Mouse (Mus musculus) kidney, postnatal 0 days (tissue): ENCODE results near the gene Zfhx3. TPM values are rescaled to one million over a fixed set of nuclear protein-coding genes. Genes with fewer than 3 reads are reported as not detected.

Experiments
- ATAC-seq: fragments of 200-750 bp; cut with Nextera tagmentation; replicated peaks from 2 replicates; pipeline ENCODE4 v1.8.0; 2017; ENCODE audit warnings: low read depth, moderate number of reproducible peaks, moderate TSS enrichment, moderate library complexity; ENCODE audit not compliant: low FRiP score
- DNase-seq: peaks from one replicate; pipeline ENCODE4 v3.0.0-alpha.2; 2016; ENCODE audit warnings: low spot score
- H3K27ac ChIP-seq: fragments of 300-500 bp; sonication (generic); 2 replicates; pipeline ENCODE4 v1.5.1; 2014; ENCODE audit warnings: mild to moderate bottlenecking
- H3K27me3 ChIP-seq: fragments of 300-500 bp; sonication (generic); 2 replicates; pipeline ENCODE4 v1.6.1; 2014; ENCODE audit warnings: low read length, mixed read lengths; ENCODE audit not compliant: insufficient read depth
- H3K36me3 ChIP-seq: fragments of 300-500 bp; sonication (generic); 2 replicates; pipeline ENCODE4 v1.6.1; 2014; ENCODE audit warnings: low read length, mixed read lengths; ENCODE audit not compliant: insufficient read depth
- H3K4me1 ChIP-seq: fragments of 300-500 bp; sonication (generic); replicated peaks from 2 replicates; pipeline ENCODE4 v1.6.1; 2014; ENCODE audit warnings: antibody characterized with exemption, low read length, mixed read lengths; ENCODE audit not compliant: insufficient read depth
- H3K4me2 ChIP-seq: fragments of 300-500 bp; sonication (generic); 2 replicates; pipeline ENCODE4 v1.6.1; 2014; ENCODE audit warnings: mild to moderate bottlenecking, low read length, moderate library complexity, mixed read lengths
- H3K4me3 ChIP-seq: fragments of 300-500 bp; sonication (generic); replicated peaks from 2 replicates; pipeline ENCODE4 v1.5.1; 2014; ENCODE audit warnings: low read depth, low read length
- H3K9ac ChIP-seq: fragments of 300-500 bp; sonication (generic); 2 replicates; pipeline ENCODE4 v1.6.1; 2014; ENCODE audit warnings: low read depth, low read length
- H3K9me3 ChIP-seq: fragments of 300-500 bp; sonication (generic); replicated peaks from 2 replicates; pipeline ENCODE4 v1.6.1; 2016; ENCODE audit warnings: low read length, inconsistent platforms, mixed read lengths
- CTCF ChIP-seq: IDR thresholded peaks from 2 replicates; pipeline ENCODE4 v1.5.1; 2016; ENCODE audit warnings: antibody characterized with exemption, low read depth, mild to moderate bottlenecking, moderate library complexity
- WGBS: fragments of 180-500 bp; shearing (Covaris S2); extraction: QIAGEN DNeasy Blood & Tissue Kit; methylation state at CpG from one replicate; pipeline ENCODE4 v1.1.7; 2014; 5-methylcytosine and 5-hydroxymethylcytosine counted together
- polyA plus RNA-seq: library from polyadenylated mRNA; unstranded; fragments of >200 nt; fragmentation: Nextera tagmentation; extraction: Ambion mirVana; gene quantifications from 2 replicates; pipeline ENCODE4 v1.2.1, GENCODE M21; 2015

Gene Zfhx3
- polyA plus RNA-seq, 1 experiment from 2014 or later, result 5.0 TPM

DNA sequence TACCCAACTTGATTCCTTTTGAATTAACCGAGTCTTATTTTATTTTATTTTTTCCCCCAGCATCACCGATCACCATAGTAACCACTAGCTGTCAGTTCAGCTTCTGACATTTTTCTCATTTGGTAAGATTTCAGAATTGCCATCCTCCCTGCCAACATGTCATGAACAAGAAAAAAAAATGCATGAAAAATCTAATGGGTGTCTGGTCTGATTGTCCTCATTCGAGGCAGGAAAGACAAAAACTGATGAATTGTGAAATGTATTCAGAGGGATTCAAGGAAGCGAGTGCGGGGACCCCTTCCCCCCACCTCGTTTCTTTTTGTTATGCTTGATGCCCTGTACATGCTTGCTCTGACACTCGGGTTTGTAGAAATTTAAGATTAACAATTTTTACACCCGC is 15.1 kb downstream of the Zfhx3 start:
- no peak for ATAC-seq
- Histone ChIP-seq H3K9me3 (no peaks in the 10 kb centered on the region), H3K4me2 (no peak overlapping the region), H3K4me1 (no peaks in the 10 kb centered on the region), H3K4me3 (no peak overlapping the region), H3K27ac (no peak overlapping the region), H3K36me3 (no peaks in the 10 kb centered on the region), H3K9ac (no peak overlapping the region), H3K27me3 (no peaks in the 10 kb centered on the region)
- TF ChIP-seq CTCF, result no peak
- DNase-seq, result no peak
- WGBS, result 76% methylated on average over 8 of the region's 8 CpGs

DNA sequence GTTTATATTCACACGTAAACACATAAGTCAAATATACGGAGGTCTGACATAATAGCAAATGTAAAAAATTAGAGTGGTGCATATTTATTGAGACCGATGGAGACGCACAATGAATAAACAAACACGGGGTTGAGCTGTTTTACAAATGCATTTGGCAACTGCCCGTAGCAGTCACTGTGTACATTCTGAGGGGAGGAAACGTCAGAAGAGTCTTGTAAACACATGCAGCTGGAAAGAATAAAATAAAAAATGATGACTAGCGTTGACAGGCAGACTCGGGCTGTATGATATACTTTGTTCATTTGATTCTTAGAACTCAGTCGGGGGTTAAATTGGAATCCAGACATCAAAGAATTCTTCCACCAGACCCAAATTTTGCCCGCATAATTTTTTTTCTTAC is 18.0 kb downstream of the Zfhx3 start:
- TF ChIP-seq CTCF, result no peak
- DNase-seq (peak; percentile 59), ATAC-seq (no peak)
- no peaks in the 10 kb centered on the region for H3K4me1 ChIP-seq
- H3K36me3 ChIP-seq, result no peaks in the 10 kb centered on the region
- WGBS, result 49% methylated on average over 11 of the region's 11 CpGs
- H3K4me2 ChIP-seq, result peak overlapping the region; percentile 9; the same call in 1 of the 2 replicates
- no peak overlapping the region for H3K9ac ChIP-seq
- no peak overlapping the region for H3K4me3 ChIP-seq
- no peaks in the 10 kb centered on the region for H3K27me3 ChIP-seq
- H3K27ac ChIP-seq, result no peak overlapping the region
- H3K9me3 ChIP-seq, result no peaks in the 10 kb centered on the region

DNA sequence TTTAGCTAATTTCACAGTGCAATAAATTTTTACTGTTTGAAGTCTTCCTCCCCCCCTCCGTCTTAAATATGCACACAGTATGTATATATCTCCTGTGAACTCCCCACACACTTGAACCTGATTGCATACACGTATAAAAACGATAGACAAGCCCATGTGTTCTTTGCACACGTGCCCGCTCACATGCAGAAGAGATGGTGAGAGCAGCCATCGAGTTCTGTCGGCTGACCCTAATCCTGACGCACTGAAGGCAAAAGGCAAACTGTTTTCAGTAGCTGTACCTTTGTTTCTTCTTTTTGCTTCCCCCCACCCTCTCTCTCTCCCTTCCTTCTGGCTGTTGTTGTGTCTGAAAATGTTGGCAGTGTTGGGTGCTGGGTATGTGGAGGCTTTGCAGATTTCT is 18.4 kb downstream of the Zfhx3 start:
- Histone ChIP-seq H3K4me3 (no peak overlapping the region), H3K27ac (no peak overlapping the region), H3K9me3 (no peaks in the 10 kb centered on the region), H3K4me2 (no peak overlapping the region), H3K27me3 (no peaks in the 10 kb centered on the region), H3K4me1 (no peaks in the 10 kb centered on the region), H3K36me3 (no peaks in the 10 kb centered on the region), H3K9ac (no peak overlapping the region)
- no peak for ATAC-seq
- WGBS, result 60% methylated on average over 8 of the region's 8 CpGs
- DNase-seq, result no peak
- no peak for TF ChIP-seq CTCF

DNA sequence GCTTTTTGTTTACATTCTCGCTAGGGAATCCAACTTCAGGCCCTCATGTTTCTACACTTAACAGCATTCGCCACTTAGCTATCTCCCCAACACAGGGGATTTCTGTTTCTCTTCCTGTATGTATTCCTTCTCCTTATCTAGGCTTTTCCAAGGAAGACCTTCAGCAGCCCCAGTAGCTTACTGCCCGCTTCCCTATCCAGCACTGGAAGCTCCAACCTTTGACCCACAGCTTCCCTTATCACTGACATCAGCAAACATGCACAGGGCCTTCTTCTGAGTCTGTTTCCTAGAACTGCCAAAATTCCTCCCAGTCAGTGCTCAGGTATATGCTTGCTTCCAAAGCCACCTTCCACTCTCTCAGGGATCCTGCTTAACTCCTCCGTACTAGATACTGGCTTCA is 29.8 kb downstream of the Zfhx3 start:
- WGBS, result 75% methylated on average over 4 of the region's 4 CpGs
- no peak overlapping the region for H3K4me2 ChIP-seq
- no peaks in the 10 kb centered on the region for H3K4me1 ChIP-seq
- H3K27me3 ChIP-seq, result no peaks in the 10 kb centered on the region
- H3K27ac ChIP-seq, result no peak overlapping the region
- no peaks in the 10 kb centered on the region for H3K36me3 ChIP-seq
- H3K4me3 ChIP-seq, result no peak overlapping the region
- no peak for TF ChIP-seq CTCF
- no peak for DNase-seq
- no peak overlapping the region for H3K9ac ChIP-seq
- no peaks in the 10 kb centered on the region for H3K9me3 ChIP-seq
- ATAC-seq, result no peak

DNA sequence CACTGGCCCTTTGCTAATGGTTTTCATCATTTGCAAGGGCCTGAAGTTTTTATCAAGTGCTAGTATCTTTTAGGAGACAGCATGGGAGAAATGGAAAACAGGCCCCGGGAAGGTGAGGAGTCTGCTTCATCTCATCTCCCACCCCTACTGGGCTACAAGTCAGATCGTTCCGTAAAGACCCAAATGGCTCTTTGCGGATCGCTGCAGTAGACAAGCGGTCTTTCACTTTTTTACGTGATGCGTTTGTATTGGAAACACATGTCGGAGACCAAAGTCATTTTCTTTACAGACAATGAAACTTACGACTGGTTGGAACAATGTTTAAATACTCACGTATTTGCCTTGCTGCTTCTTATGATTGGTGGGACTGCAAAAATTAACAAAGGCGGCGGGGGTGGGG is 32.0 kb downstream of the Zfhx3 start:
- no peak overlapping the region for H3K4me3 ChIP-seq
- no peaks in the 10 kb centered on the region for H3K27me3 ChIP-seq
- H3K4me1 ChIP-seq, result no peaks in the 10 kb centered on the region
- no peaks in the 10 kb centered on the region for H3K36me3 ChIP-seq
- no peak for DNase-seq
- H3K4me2 ChIP-seq, result no peak overlapping the region
- TF ChIP-seq CTCF, result no peak
- WGBS, result 80% methylated on average over 13 of the region's 13 CpGs
- H3K27ac ChIP-seq, result no peak overlapping the region
- ATAC-seq, result no peak
- no peaks in the 10 kb centered on the region for H3K9me3 ChIP-seq
- no peak overlapping the region for H3K9ac ChIP-seq

DNA sequence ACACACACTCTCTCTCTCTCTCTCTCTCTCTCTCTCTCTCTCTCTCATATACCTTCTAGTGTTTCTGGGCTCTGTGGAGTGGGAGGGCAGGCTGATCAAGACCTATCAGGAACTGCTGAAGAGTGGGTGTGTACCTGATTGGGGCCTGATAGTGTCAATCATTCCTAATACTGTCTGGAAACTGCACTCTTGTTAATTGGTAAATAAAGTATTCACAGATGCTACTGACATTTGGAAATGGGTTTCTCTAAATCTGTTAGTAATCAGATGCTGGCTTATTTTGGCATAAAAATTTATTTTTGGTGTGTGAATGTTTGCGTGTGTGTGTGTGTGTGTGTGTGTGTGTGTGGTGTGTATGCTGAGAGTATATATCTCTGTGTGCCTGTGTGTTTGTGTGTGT is 35.8 kb downstream of the Zfhx3 start:
- H3K4me2 ChIP-seq, result no peak overlapping the region
- 89% methylated on average over 1 of the region's 1 CpGs for whole genome bisulfite sequencing
- no peaks in the 10 kb centered on the region for H3K36me3 ChIP-seq
- no peaks in the 10 kb centered on the region for H3K4me1 ChIP-seq
- ATAC-seq (no peak), DNase-seq (no peak)
- no peaks in the 10 kb centered on the region for H3K27me3 ChIP-seq
- no peak overlapping the region for H3K9ac ChIP-seq
- no peak for TF ChIP-seq CTCF
- no peak overlapping the region for H3K4me3 ChIP-seq
- H3K27ac ChIP-seq, result no peak overlapping the region
- no peaks in the 10 kb centered on the region for H3K9me3 ChIP-seq

DNA sequence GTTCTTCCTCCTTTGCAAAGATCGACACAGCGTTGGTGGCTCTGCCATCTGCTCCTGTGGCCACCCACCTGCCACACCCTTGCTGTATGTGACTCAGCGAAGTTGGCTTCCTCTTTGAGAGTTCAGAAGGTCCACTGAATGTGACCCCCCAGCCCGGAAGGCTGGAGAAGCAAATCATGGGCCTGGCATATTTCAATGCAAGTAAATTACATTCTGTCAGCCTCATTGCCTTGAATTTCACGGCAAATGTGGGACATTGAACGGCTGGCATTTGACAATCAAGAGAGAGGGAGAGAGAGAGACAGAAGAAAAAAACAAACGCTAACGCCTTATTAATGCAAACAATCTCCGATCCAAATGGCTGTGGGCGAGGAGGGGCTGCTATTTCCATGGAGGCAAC is 38.2 kb downstream of the Zfhx3 start:
- Histone ChIP-seq H3K9me3 (no peaks in the 10 kb centered on the region), H3K9ac (no peak overlapping the region), H3K4me2 (no peak overlapping the region), H3K4me3 (no peak overlapping the region), H3K27me3 (no peaks in the 10 kb centered on the region), H3K4me1 (no peaks in the 10 kb centered on the region), H3K27ac (no peak overlapping the region), H3K36me3 (no peaks in the 10 kb centered on the region)
- no peak for DNase-seq
- WGBS, result 43% methylated on average over 10 of the region's 10 CpGs
- ATAC-seq, result no peak
- TF ChIP-seq CTCF, result no peak
